Mouse (Mus musculus): ENCODE data around the gene Gm10273. TPM values are rescaled to one million over a fixed set of nuclear protein-coding genes. Genes with fewer than 3 reads are reported as not detected.

Gm10273 gene
- polyA plus RNA-seq, 2 experiments = 4.8 to 15.6 TPM

DNA sequence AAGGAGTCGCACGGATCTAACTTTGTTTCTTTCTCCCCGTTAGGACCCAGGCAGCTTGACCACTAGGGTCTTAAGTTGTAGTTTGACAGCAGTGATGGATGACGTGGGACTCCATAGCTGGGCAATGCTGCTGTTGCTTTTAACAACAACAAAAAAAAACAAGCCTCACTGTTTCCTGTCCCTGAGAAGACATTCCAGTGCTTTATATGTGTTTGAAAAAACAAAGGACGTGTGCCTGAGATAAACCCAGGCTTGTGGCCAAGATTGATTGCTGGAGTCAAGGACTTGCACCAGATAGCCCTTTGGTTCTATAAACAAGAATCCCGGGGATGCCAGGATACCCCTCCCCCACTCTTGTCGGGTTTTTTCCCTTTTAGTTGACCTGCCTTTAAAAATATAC lies 47.8 kb downstream of the Gm10273 start:
- no peak overlapping the region for H3K27ac ChIP-seq
- 5% methylated on average over 7 of the region's 7 CpGs for WGBS (ENCODE audit: insufficient replicate concordance)
- peaks cover 0 to 8% of the 10 kb centered on the region in 2 experiments; a peak in 2 of 4 replicates for H3K4me1 ChIP-seq (replicated peaks; ENCODE audit: control insufficient read depth in 2 of 2, insufficient read depth in 2 of 2, low read length in 1 of 2)
- H3K4me2 ChIP-seq (ENCODE audit: low read depth) = no peak overlapping the region
- H3K27me3 ChIP-seq (ENCODE audit: control insufficient read depth, insufficient read depth, low read length) = no peaks in the 10 kb centered on the region
- DNase-seq (ENCODE audit: low read depth in 3 of 3, low spot score in 3 of 3) = peak in 1 of 3 experiments; percentile 9
- H3K9ac ChIP-seq (replicated peaks) = no peak overlapping the region
- no peaks in the 10 kb centered on the region for H3K36me3 ChIP-seq (replicated peaks; ENCODE audit: control insufficient read depth, insufficient read depth, low read depth)
- H3K4me3 ChIP-seq (ENCODE audit: insufficient read depth in 1 of 2, low read depth in 2 of 2, low read length in 2 of 2) = no peak overlapping the region
- TF ChIP-seq EP300 (IDR thresholded peaks at IDR 0.05; ENCODE audit: low read depth) (no peak), CTCF (IDR thresholded peaks at IDR 0.05; ENCODE audit: low read depth) (no peak)
- ATAC-seq (ENCODE audit: insufficient read depth) = 0 out of 2 replicates have a peak, but pooled peaks have one; percentile 13
- H3K9me3 ChIP-seq (ENCODE audit: control insufficient read depth, low read length) = no peaks in the 10 kb centered on the region

DNA sequence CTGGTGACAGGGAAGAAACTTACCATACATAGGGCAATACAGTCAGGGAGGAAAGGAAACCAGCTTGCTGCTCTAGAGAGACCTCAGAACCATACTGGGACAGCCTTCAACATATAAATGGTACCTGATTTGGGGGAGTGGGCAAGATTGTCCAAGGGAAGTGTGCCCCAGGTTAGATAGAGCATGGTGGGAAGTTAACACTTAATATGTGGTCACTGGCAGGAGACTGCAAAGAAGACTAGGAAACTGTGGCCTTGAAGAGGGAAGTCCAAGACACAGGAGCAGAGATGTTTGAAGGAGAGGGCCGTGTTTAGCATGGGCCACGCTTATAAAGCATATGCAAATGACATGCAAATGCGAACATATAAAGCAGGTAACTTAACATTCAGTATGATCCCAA lies 48.7 kb downstream of the Gm10273 start:
- ATAC-seq (ENCODE audit: insufficient read depth) (no peak), DNase-seq (ENCODE audit: low read depth in 3 of 3, low spot score in 3 of 3) (no peak)
- no peak overlapping the region for H3K4me2 ChIP-seq (ENCODE audit: low read depth)
- H3K9ac ChIP-seq (replicated peaks) = no peak overlapping the region
- TF ChIP-seq CTCF (IDR thresholded peaks at IDR 0.05; ENCODE audit: low read depth) = no peak
- no peak for TF ChIP-seq EP300 (IDR thresholded peaks at IDR 0.05; ENCODE audit: low read depth)
- H3K4me1 ChIP-seq (replicated peaks; ENCODE audit: control insufficient read depth in 2 of 2, insufficient read depth in 2 of 2, low read length in 1 of 2) = peaks cover 0 to 8% of the 10 kb centered on the region in 2 experiments; a peak in 2 of 4 replicates
- no peak overlapping the region for H3K4me3 ChIP-seq (ENCODE audit: insufficient read depth in 1 of 2, low read depth in 2 of 2, low read length in 2 of 2)
- WGBS (ENCODE audit: insufficient replicate concordance) = 26% methylated on average over 3 of the region's 3 CpGs
- H3K9me3 ChIP-seq (ENCODE audit: control insufficient read depth, low read length) = no peaks in the 10 kb centered on the region
- H3K27ac ChIP-seq = no peak overlapping the region
- H3K27me3 ChIP-seq (ENCODE audit: control insufficient read depth, insufficient read depth, low read length) = no peaks in the 10 kb centered on the region
- H3K36me3 ChIP-seq (replicated peaks; ENCODE audit: control insufficient read depth, insufficient read depth, low read depth) = no peaks in the 10 kb centered on the region

DNA sequence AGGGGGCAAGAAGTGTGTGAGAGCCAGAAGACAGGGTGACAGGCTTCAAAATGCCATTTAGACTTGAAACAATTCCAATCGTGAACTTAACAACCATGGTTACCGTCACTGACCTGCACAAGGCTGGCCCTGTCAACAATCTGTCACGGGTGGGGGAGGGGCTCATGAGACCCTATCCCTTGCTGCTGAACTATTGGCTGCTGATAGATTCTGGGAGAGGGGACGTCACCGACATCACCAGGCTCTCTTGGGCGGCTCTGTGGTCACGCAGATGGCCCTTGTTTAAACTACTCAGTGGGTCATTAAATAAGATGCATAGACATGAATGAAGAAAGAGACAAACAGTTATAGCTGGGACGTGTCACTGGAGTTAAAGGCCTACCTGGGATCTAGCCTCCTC lies 49.2 kb downstream of the Gm10273 start:
- TF ChIP-seq CTCF (IDR thresholded peaks at IDR 0.05; ENCODE audit: low read depth) (no peak), EP300 (IDR thresholded peaks at IDR 0.05; ENCODE audit: low read depth) (no peak)
- H3K9ac ChIP-seq (replicated peaks) = no peak overlapping the region
- ATAC-seq (ENCODE audit: insufficient read depth) = no peak
- H3K4me1 ChIP-seq (replicated peaks; ENCODE audit: control insufficient read depth in 2 of 2, insufficient read depth in 2 of 2, low read length in 1 of 2) = peaks cover 0 to 8% of the 10 kb centered on the region in 2 experiments; a peak in 2 of 4 replicates
- 25% methylated on average over 8 of the region's 8 CpGs for WGBS (ENCODE audit: insufficient replicate concordance)
- no peaks in the 10 kb centered on the region for H3K36me3 ChIP-seq (replicated peaks; ENCODE audit: control insufficient read depth, insufficient read depth, low read depth)
- no peak overlapping the region for H3K27ac ChIP-seq
- no peak overlapping the region for H3K4me2 ChIP-seq (ENCODE audit: low read depth)
- no peaks in the 10 kb centered on the region for H3K27me3 ChIP-seq (ENCODE audit: control insufficient read depth, insufficient read depth, low read length)
- no peak for DNase-seq (ENCODE audit: low read depth in 3 of 3, low spot score in 3 of 3)
- H3K4me3 ChIP-seq (ENCODE audit: insufficient read depth in 1 of 2, low read depth in 2 of 2, low read length in 2 of 2) = no peak overlapping the region
- H3K9me3 ChIP-seq (ENCODE audit: control insufficient read depth, low read length) = no peaks in the 10 kb centered on the region

Other genes with a start within 250 kb of the Gm10273 start
- gene Sept10, start 173.8 kb upstream of the Gm10273 start, polyA plus RNA-seq (2012; rRNA removed) = 5.2 and 8.1 TPM in 2 replicates
- 10.2 and 10.9 TPM in 2 replicates for gene Sept10, start 173.8 kb upstream of the Gm10273 start, polyA plus RNA-seq (2014; fragmentation: Nextera tagmentation; extraction: Ambion mirVana)
- gene Sowahc, start 173.7 kb upstream of the Gm10273 start, polyA plus RNA-seq (2012; rRNA removed) = 0.73 and 0.95 TPM in 2 replicates
- 1.1 and 1.4 TPM in 2 replicates for gene Sowahc, start 173.7 kb upstream of the Gm10273 start, polyA plus RNA-seq (2014; fragmentation: Nextera tagmentation; extraction: Ambion mirVana)
- gene P4ha1, start 72.3 kb upstream of the Gm10273 start, polyA plus RNA-seq (2012; rRNA removed) = 3.9 and 5.1 TPM in 2 replicates
- gene P4ha1, start 72.3 kb upstream of the Gm10273 start, polyA plus RNA-seq (2014; fragmentation: Nextera tagmentation; extraction: Ambion mirVana) = 9.3 and 9.6 TPM in 2 replicates
- 19.9 and 21.6 TPM in 2 replicates for gene Pla2g12b, start 8.0 kb downstream of the Gm10273 start, polyA plus RNA-seq (2012; rRNA removed)
- 43.3 and 43.9 TPM in 2 replicates for gene Pla2g12b, start 8.0 kb downstream of the Gm10273 start, polyA plus RNA-seq (2014; fragmentation: Nextera tagmentation; extraction: Ambion mirVana)
- gene Oit3, start 46.1 kb downstream of the Gm10273 start, polyA plus RNA-seq (2012; rRNA removed) = 14.9 and 16.0 TPM in 2 replicates
- gene Oit3, start 46.1 kb downstream of the Gm10273 start, polyA plus RNA-seq (2014; fragmentation: Nextera tagmentation; extraction: Ambion mirVana) = 17.5 and 17.6 TPM in 2 replicates
- gene Gm10322, start 220.4 kb downstream of the Gm10273 start, polyA plus RNA-seq (2012; rRNA removed) = not detected in 2 replicates
- not detected in 2 replicates for gene Gm10322, start 220.4 kb downstream of the Gm10273 start, polyA plus RNA-seq (2014; fragmentation: Nextera tagmentation; extraction: Ambion mirVana)
- gene Mcu, start 221.1 kb downstream of the Gm10273 start, polyA plus RNA-seq (2012; rRNA removed) = 2.7 and 3.5 TPM in 2 replicates
- 7.9 and 9.6 TPM in 2 replicates for gene Mcu, start 221.1 kb downstream of the Gm10273 start, polyA plus RNA-seq (2014; fragmentation: Nextera tagmentation; extraction: Ambion mirVana)